ENCODE assay signal across 16 mouse cellular contexts in the genomic region with DNA sequence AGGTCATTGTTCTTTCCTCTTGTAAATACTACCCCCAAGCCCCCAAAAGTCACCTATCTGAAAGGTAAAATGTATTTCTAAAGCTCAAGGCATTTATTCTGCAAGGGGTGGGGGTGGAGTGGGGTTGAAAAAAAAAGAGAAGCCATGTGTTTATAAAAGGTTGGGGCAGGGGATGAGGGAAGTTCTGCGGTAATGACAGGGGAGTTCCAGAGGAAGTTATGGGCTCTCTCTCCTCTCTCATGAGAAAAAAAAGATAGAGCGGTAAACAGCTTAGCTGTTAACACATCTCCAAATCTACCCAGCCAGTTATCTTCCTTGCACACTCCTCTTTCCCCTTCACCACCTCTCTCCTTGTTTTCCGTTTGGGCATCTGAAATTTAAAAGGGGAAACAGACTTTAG. TPM values are rescaled to one million over a fixed set of nuclear protein-coding genes. Genes with fewer than 3 reads are reported as not detected.
DNase-seq lines count a peak whose midpoint lies in the region; ATAC-seq and TF ChIP-seq lines count a peak whose summit lies in the region.
"Had no signal": no experiment of that assay in that cellular context is flagged by ENCODE, and none has a peak within 500 bp of the region (broad histone marks: within the 10 kb centered on the region; RNA-seq: fewer than 3 reads in every experiment).

No protein-coding gene starts in this region.

- no peak for TF ChIP-seq CTCF in bone marrow, adult 2 months (IDR thresholded peaks at IDR 0.05; ENCODE audit: control insufficient read depth, insufficient read depth, low read length)
- no peak for TF ChIP-seq CTCF in liver, postnatal 0 days (IDR thresholded peaks at IDR 0.05; ENCODE audit: low read depth)

- ATAC-seq in liver, postnatal 0 days = 0 out of 2 replicates have a peak, but pooled peaks have one; percentile 17
- ATAC-seq: intestine, embryonic 16.5 days; midbrain, embryonic 13.5 days had no signal

- H3K27me3 ChIP-seq in liver, postnatal 0 days (ENCODE audit: insufficient read depth, low read length) = no peaks in the 10 kb centered on the region
- H3K27me3 ChIP-seq: midbrain, embryonic 13.5 days had no signal

- TF ChIP-seq EP300 in liver, postnatal 0 days (IDR thresholded peaks at IDR 0.05; ENCODE audit: low read depth) = no peak; the same call in 1 of the 2 replicates

- no peak for TF ChIP-seq POLR2A in bone marrow, adult 2 months (IDR thresholded peaks at IDR 0.05; ENCODE audit: borderline replicate concordance, control insufficient read depth, low read depth, low read length)

- no peak overlapping the region for H3K9ac ChIP-seq in liver, postnatal 0 days (replicated peaks)
- H3K9ac ChIP-seq: midbrain, embryonic 13.5 days had no signal

- H3K4me3 ChIP-seq in bone marrow, adult 2 months (replicated peaks; ENCODE audit: control insufficient read depth, low read depth, low read length) = no peak overlapping the region
- no peak overlapping the region for H3K4me3 ChIP-seq in liver, postnatal 0 days (ENCODE audit: low read depth, low read length)
- H3K4me3 ChIP-seq: midbrain, embryonic 13.5 days had no signal

- peak overlapping the region; percentile 40; the same call in 1 of the 2 replicates for H3K27ac ChIP-seq in bone marrow, adult 2 months (ENCODE audit: control insufficient read depth, insufficient read depth, low read depth, low read length, poor library complexity)
- H3K27ac ChIP-seq in liver, postnatal 0 days (ENCODE audit: low read depth) = peak overlapping the region; percentile 26
- H3K27ac ChIP-seq: midbrain, embryonic 13.5 days had no signal

- H3K36me3 ChIP-seq in liver, postnatal 0 days (replicated peaks; ENCODE audit: insufficient read depth, low read length) = no peaks in the 10 kb centered on the region
- H3K36me3 ChIP-seq: midbrain, embryonic 13.5 days had no signal

- peak; percentile 76 to 80 for DNase-seq in spleen, postnatal 36 days (ENCODE audit: low spot score in 2 of 2)
- DNase-seq in spleen, adult 18-20 months = no peak
- DNase-seq in liver, postnatal 0 days = no peak
- no peak for DNase-seq in left cerebral cortex, adult 9 months (ENCODE audit: low spot score in 2 of 2)
- DNase-seq in cerebellum, adult 9-11 months = no peak
- DNase-seq in c-Kit-positive CD71-positive TER-119-positive erythroid progenitor cells, embryonic 14.5 days (ENCODE audit: low spot score) = no peak
- DNase-seq: gastrocnemius, postnatal 25 days; heart, postnatal 10 days; kidney, postnatal 25 days; lung, adult 2 months; right cerebral cortex, postnatal 25 days; thymus, adult 18-20 months had no signal

- peak overlapping the region; percentile 6; the same call in 1 of the 2 replicates for H3K4me2 ChIP-seq in liver, postnatal 0 days (ENCODE audit: low read depth, low read length)
- H3K4me2 ChIP-seq: midbrain, embryonic 13.5 days had no signal

- 2% methylated on average over 3 of the region's 3 CpGs for WGBS in bone marrow, adult 2 months
- 30% methylated on average over 3 of the region's 3 CpGs for WGBS in liver, postnatal 0 days (ENCODE audit: insufficient replicate concordance)

- H3K4me1 ChIP-seq in bone marrow, adult 2 months (ENCODE audit: control insufficient read depth, insufficient read depth, low read length) = peaks cover 6% of the 10 kb centered on the region
- H3K4me1 ChIP-seq in liver, postnatal 0 days (ENCODE audit: insufficient read depth) = peaks cover 3% of the 10 kb centered on the region; the same call in 1 of the 2 replicates
- H3K4me1 ChIP-seq: midbrain, embryonic 13.5 days had no signal

- no peaks in the 10 kb centered on the region for H3K9me3 ChIP-seq in liver, postnatal 0 days (ENCODE audit: low read length)
- H3K9me3 ChIP-seq: midbrain, embryonic 13.5 days had no signal

RNA-seq across cellular contexts. Expression of a gene that starts 20.2 kb away (rescaled TPM):
- 0.92 TPM in 1 of 2 replicates, not detected in the other for polyA plus RNA-seq in bone marrow, adult 2 months (2011; ENCODE audit: insufficient read depth, insufficient read length, low replicate concordance, missing spikeins)
- not detected in 2 replicates for polyA plus RNA-seq in liver, postnatal 0 days (2015; fragmentation: Nextera tagmentation; extraction: Ambion mirVana)
- polyA plus RNA-seq: cortical plate, adult 2 months had no signal

Comparison
In these comparisons a context has a peak if more than half of its experiments do, and no peak if none do; other contexts are left out.
1. DNase-seq: peak in spleen, postnatal 36 days (2 of 2); none in spleen, adult 18-20 months (0 of 2), liver, postnatal 0 days (single experiment), left cerebral cortex, adult 9 months (0 of 2), cerebellum, adult 9-11 months (single experiment) and c-Kit-positive CD71-positive TER-119-positive erythroid progenitor cells, embryonic 14.5 days (single experiment).